Mouse (Mus musculus): ENCODE measurements around the gene Aspn.

GRCm38 (mm10) chr13:49603603-49604002 lies 59.4 kb downstream of the Aspn start:
- TF ChIP-seq POLR2A (IDR thresholded peaks at IDR 0.05; ENCODE audit: borderline replicate concordance, insufficient read depth, low read length) = no peak
- no peak for TF ChIP-seq CTCF (IDR thresholded peaks at IDR 0.05; ENCODE audit: borderline replicate concordance, insufficient read depth, low read depth, low read length)

Data from cerebellum, adult 2 months (tissue).